Mouse (Mus musculus) C2C12 (cell line): ENCODE data around the gene Hivep2. TPM values are rescaled to one million over a fixed set of nuclear protein-coding genes. Genes with fewer than 3 reads are reported as not detected.

Experiments used
- H3K27me3 ChIP-seq: one replicate; pipeline ENCODE4 v1.6.1; 2011; ENCODE audit not compliant: control insufficient read depth, insufficient read depth, insufficient read length
- H3K36me3 ChIP-seq: one replicate; pipeline ENCODE4 v1.6.1; 2011; ENCODE audit not compliant: control insufficient read depth, insufficient read depth
- H3K4me3 ChIP-seq: one replicate; pipeline ENCODE4 v1.5.1; 2011; ENCODE audit warnings: mild to moderate bottlenecking, control low read depth; ENCODE audit not compliant: poor library complexity, insufficient read depth, severe bottlenecking
- H3K79me2 ChIP-seq: one replicate; pipeline ENCODE4 v1.6.1; 2011; ENCODE audit not compliant: control insufficient read depth, insufficient read depth
- H3K79me3 ChIP-seq: one replicate; pipeline ENCODE4 v1.6.1; 2011; ENCODE audit warnings: low read depth, control low read depth
- H3ac ChIP-seq: one replicate; pipeline ENCODE3; 2011; ENCODE audit warnings: low read depth; ENCODE audit not compliant: control insufficient read depth, insufficient read length
- CEBPB ChIP-seq: IDR thresholded peaks from one replicate; pipeline ENCODE4 v1.6.1; 2011; ENCODE audit warnings: low read depth, mild to moderate bottlenecking, control low read depth, moderate library complexity
- CTCF ChIP-seq: IDR thresholded peaks from one replicate; pipeline ENCODE4 v1.5.1; 2011; ENCODE audit not compliant: control insufficient read depth, insufficient read depth, insufficient read length
- FOSL1 ChIP-seq: IDR thresholded peaks from one replicate; pipeline ENCODE4 v1.8.0; 2011; ENCODE audit warnings: mild to moderate bottlenecking, low read length; ENCODE audit not compliant: poor library complexity, insufficient read depth, severe bottlenecking
- MAX ChIP-seq: IDR thresholded peaks from one replicate; pipeline ENCODE4 v1.6.1; 2011; ENCODE audit warnings: mild to moderate bottlenecking, control low read depth
- MYOD1 ChIP-seq: IDR thresholded peaks from one replicate; pipeline ENCODE4 v1.6.1; 2011; ENCODE audit warnings: low read depth; ENCODE audit not compliant: control insufficient read depth, insufficient read length
- MYOG ChIP-seq: IDR thresholded peaks from one replicate; pipeline ENCODE4 v1.6.1; 2011; ENCODE audit not compliant: control insufficient read depth, insufficient read length; ENCODE audit errors: extremely low read depth
- USF1 ChIP-seq: IDR thresholded peaks from one replicate; pipeline ENCODE4 v1.6.1; 2011; ENCODE audit warnings: low read depth, mild to moderate bottlenecking, control low read depth, moderate library complexity
- polyA plus RNA-seq: library from polyadenylated mRNA; unstranded; fragments of >200 nt; fragmentation: generic; extraction: Trizol; gene quantifications from one replicate; pipeline ENCODE4 v1.2.1, GENCODE M21; 2012; ENCODE audit warnings: missing spikeins

Gene Hivep2
- polyA plus RNA-seq, 1 experiment, result 2.9 TPM

GRCm38 (mm10) chr10:14119201-14119600 lies 153.3 kb downstream of the Hivep2 start:
- TF ChIP-seq CEBPB, result no peak
- no peak for TF ChIP-seq MYOD1
- Histone ChIP-seq H3K79me3 (no peaks in the 10 kb centered on the region), H3K27me3 (no peaks in the 10 kb centered on the region), H3K79me2 (no peaks in the 10 kb centered on the region), H3K36me3 (no peaks in the 10 kb centered on the region), H3K4me3 (no peak overlapping the region), H3ac (no peak overlapping the region)

DNA sequence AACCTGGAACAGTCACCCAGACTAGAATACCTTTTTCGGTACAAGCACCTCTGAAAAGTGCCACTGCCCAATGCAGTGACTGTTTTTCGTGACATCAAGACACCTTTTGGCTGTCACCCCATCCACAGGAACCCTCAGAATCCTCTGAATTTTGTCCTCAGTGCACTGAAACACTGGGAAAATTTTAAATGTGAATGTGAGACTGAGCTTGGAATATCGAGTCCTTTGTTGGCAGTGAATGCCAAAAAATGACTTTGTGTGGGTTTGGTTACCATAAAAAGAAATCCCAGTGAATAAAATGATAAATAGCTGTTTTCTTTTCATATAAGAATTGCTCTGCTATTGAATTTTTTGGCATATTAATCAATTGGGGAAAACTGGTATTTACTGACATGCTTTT lies 154.6 kb downstream of the Hivep2 start:
- Histone ChIP-seq H3K4me3 (no peak overlapping the region), H3K79me2 (no peaks in the 10 kb centered on the region), H3K27me3 (no peaks in the 10 kb centered on the region), H3K36me3 (no peaks in the 10 kb centered on the region), H3K79me3 (no peaks in the 10 kb centered on the region), H3ac (no peak overlapping the region)
- TF ChIP-seq FOSL1, result no peak
- no peak for TF ChIP-seq USF1
- no peak for TF ChIP-seq CEBPB
- no peak for TF ChIP-seq CTCF
- no peak for TF ChIP-seq MYOG
- TF ChIP-seq MAX, result no peak
- no peak for TF ChIP-seq MYOD1

DNA sequence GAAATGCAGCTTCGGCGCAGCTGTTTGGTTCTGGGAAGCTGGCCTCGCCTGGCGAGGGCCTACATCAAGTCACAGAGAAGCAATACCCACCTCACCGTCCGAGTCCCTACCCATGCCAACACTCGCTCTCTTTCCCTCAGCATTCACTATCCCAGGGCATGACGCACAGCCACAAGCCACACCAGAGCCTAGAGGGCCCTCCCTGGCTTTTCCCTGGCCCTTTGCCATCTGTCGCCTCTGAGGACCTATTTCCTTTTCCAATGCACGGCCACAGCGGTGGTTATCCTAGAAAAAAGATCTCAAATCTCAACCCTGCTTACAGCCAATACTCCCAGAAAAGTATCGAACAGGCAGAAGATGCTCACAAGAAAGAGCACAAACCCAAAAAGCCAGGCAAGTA lies 162.0 kb downstream of the Hivep2 start:
- Histone ChIP-seq H3K27me3 (no peaks in the 10 kb centered on the region), H3K36me3 (no peaks in the 10 kb centered on the region), H3K4me3 (no peak overlapping the region), H3ac (no peak overlapping the region), H3K79me3 (no peaks in the 10 kb centered on the region), H3K79me2 (no peaks in the 10 kb centered on the region)
- no peak for TF ChIP-seq MYOG
- TF ChIP-seq USF1, result no peak
- no peak for TF ChIP-seq MAX
- TF ChIP-seq CEBPB, result no peak
- no peak for TF ChIP-seq CTCF
- TF ChIP-seq MYOD1, result no peak
- no peak for TF ChIP-seq FOSL1

- no peaks in the 10 kb centered on the region for H3K79me3 ChIP-seq
- H3K4me3 ChIP-seq, result no peak overlapping the region
- no peaks in the 10 kb centered on the region for H3K79me2 ChIP-seq
- TF ChIP-seq MYOG (no peak), FOSL1 (no peak), USF1 (no peak), CEBPB (no peak), MAX (no peak), MYOD1 (no peak), CTCF (no peak)
- no peak overlapping the region for H3ac ChIP-seq
- H3K36me3 ChIP-seq, result peaks cover 1% of the 10 kb centered on the region
- H3K27me3 ChIP-seq, result no peaks in the 10 kb centered on the region
These were observed 164.4 kb downstream of the Hivep2 start for GRCm38 (mm10) chr10:14130270-14130669.

DNA sequence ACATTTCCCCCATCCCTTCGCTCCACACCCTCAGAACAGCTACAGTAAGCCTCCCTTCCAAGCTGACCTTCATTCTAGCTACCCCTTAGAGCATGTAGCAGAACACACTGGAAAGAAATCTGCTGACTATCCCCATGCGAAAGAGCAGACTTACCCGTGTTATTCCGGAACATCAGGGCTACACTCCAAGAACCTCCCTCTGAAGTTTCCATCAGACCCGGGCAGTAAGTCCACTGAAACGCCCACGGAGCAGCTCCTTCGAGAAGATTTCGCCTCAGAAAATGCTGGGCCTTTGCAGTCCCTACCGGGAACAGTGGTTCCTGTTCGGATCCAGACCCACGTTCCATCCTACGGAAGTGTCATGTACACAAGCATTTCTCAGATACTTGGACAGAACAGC lies 165.4 kb downstream of the Hivep2 start:
- TF ChIP-seq MYOD1 (no peak), MAX (no peak), FOSL1 (no peak), MYOG (no peak), CTCF (no peak), CEBPB (no peak), USF1 (no peak)
- no peak overlapping the region for H3K4me3 ChIP-seq
- no peak overlapping the region for H3ac ChIP-seq
- no peaks in the 10 kb centered on the region for H3K27me3 ChIP-seq
- H3K36me3 ChIP-seq, result peaks cover 4% of the 10 kb centered on the region
- H3K79me3 ChIP-seq, result no peaks in the 10 kb centered on the region
- no peaks in the 10 kb centered on the region for H3K79me2 ChIP-seq

GRCm38 (mm10) chr10:14132061-14132460 lies 166.2 kb downstream of the Hivep2 start:
- Histone ChIP-seq H3K36me3 (peaks cover 4% of the 10 kb centered on the region), H3K4me3 (no peak overlapping the region), H3K27me3 (no peaks in the 10 kb centered on the region), H3K79me2 (no peaks in the 10 kb centered on the region), H3K79me3 (no peaks in the 10 kb centered on the region), H3ac (no peak overlapping the region)
- no peak for TF ChIP-seq FOSL1
- TF ChIP-seq MYOD1, result no peak
- no peak for TF ChIP-seq CTCF
- no peak for TF ChIP-seq USF1
- no peak for TF ChIP-seq MAX
- TF ChIP-seq CEBPB, result no peak
- no peak for TF ChIP-seq MYOG
